Mouse (Mus musculus) left cerebral cortex, postnatal 36 days (tissue): ENCODE results near the gene Kif26b. TPM values are rescaled to one million over a fixed set of nuclear protein-coding genes. Genes with fewer than 3 reads are reported as not detected.
A peak's percentile ranks its signal among the peaks of the same experiment; 100 is the strongest.

Experiments used
- DNase-seq, 2 experiments: peaks; one replicate each; pipeline ENCODE4 v3.0.0; 2021 to 2022; ENCODE audit warnings: low spot score in 2 of 2, mixed read lengths in 1 of 2
- intact Hi-C: fragments of 180-260 bp; cut with DNase I; formaldehyde crosslinking; loops from one replicate; pipeline ENCODE4 v1.15.1; 2025
- total RNA-seq, 2 experiments: library from RNA; stranded (reverse); gene quantifications; 2 replicates each; pipeline ENCODE4 v1.2.3; 2021

The Kif26b gene
- total RNA-seq, 2 experiments from 2014 or later, result 6.6 to 10.7 TPM

DNA sequence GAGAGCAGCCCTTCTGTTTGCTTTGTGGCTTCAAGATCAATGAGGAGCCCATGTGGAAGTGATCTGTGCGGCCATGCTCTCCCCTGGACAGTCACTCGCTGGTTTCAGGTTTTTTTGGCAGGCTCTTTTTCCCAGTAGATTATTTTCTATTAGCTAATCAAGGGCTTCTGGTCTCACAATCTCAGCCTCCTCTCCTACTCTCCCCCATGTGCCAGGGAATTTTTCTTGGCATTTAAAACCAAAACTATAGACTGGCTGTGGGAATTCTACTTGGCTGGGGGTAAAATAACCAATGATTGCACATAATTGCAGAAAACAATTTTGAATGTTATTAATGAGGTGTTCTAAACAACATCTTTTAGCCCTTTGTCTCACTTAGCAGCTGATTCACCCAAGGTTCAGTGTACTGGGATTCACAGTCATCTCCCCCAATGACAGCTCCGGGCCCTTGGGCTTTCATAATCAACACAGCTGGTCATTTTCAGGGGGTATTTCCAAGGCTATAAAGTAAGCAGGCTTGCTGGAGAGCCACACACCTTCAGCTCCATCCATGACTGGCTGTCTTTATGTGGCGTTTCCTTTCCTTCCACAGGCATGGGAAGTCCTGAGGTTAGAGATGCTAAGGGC is 44.6 kb downstream of the Kif26b start:
- intact Hi-C loops, result no loop called here
- DNase-seq, result no peak

DNA sequence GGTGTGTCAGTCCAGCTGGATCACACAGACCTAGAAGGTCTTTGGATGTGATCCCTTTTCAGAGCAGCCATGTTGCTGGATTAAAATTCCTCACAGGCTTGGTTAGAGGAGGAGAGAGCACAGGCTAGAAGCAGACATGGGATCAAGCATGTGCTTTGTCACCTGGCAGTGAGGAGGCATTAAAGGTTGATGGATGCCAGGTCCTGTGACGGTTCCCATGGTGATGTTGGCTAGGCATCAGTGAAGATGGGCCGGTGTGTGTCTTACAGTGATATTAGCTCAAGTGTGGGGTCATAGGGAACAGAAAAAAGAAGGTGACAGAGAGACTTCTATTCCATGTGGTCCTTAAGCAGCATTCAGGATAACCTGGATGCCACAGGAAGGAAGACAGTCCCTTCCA is 46.8 kb downstream of the Kif26b start:
- intact Hi-C loops, result no loop called here
- DNase-seq, result no peak

DNA sequence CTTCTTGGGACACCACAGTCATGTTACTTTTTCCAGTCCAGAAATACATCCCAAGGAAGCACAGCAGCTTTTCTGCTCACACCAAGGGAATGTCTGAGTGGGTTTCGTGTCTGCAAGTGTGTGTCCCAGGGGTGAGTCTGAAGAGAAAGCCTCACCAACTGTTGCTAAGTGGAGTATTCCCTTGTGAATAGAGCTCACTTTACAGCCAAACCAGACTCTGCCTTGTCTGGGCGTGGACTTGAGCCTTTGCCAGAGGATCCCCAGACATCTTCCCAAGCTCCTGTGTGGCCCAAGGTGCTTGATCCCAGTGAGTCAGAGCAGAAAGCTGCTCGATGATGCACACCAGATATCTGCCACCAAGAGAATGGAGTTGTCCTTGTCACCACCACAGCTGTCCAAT is 48.0 kb downstream of the Kif26b start:
- intact Hi-C loops, result no loop called here
- DNase-seq, result no peak

DNA sequence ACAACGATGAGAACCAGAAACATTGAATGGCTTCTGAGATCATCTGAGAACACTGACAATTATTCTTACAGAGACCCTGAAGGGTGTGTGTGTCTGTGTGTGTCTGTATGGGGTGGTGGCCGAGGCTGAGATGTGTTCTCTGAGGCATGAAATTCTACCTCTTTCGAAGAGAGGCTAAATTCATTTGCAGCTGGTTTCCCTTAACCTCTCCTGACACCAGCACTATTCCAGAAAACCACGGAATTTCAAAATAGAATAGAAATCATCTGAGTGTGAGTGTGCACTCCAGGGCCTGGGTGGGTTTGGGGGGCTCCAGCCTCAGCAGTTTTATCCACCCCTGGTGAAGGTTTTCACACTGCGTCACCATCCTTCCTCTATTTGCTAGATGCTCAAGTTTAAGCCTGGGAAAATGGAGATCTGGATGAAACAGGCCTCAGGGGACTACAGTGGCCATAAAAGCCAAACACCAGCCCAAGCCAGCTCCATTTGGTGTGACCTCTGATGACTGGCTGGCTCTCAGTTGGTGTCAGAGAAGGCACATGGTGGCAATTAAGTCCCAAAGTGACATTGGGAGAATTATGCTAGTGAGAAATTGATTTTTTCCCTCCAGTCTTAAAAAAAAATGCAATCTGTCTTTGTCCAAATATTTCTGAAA is 56.6 kb downstream of the Kif26b start:
- DNase-seq, result no peak
- intact Hi-C loops, result no loop called here

DNA sequence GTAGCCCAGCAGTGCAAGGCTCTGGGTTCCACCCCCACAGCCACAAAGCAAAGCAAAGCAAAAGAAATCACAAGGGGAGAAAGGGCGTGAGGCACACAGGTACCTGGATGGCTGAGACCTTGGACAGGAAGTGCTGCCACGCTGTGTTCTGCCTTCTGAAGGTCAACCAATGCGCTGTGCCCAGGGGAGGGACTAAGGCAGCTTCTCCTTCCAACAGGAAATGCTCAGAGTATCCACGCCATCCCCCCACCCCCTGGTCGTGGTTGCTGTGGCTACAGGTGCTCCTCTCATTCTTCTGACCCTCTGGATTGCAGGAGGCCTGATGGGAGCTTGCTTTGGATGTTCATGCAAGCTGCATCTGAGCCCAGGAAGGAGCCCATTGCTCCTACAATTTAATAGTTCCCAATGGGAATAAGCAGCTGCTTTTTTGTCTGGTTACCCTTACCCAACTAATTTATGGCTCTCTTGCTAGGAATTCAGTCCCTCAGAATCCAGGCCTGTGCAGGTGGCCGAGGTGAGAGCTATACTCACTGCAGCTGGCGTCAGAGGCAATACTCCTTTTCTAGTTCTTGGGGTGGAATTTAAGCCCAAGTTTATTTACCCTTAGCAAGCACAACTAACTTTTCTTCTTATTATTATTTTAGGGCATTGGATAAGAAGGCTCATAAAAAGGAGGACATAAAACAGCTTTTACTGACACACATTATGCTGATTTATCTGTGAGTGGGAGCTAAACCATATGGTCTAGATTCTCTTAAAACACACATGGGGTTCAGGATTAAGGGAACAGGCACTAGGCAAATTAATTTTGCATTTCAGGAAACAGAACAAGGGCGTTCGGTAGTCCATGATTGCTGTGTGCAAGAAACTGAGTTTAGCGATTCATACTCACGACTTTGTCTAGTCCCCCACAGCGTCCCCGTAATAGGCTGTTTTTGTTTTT is 61.6 kb downstream of the Kif26b start:
- no peak for DNase-seq
- intact Hi-C loops, result no loop called here

DNA sequence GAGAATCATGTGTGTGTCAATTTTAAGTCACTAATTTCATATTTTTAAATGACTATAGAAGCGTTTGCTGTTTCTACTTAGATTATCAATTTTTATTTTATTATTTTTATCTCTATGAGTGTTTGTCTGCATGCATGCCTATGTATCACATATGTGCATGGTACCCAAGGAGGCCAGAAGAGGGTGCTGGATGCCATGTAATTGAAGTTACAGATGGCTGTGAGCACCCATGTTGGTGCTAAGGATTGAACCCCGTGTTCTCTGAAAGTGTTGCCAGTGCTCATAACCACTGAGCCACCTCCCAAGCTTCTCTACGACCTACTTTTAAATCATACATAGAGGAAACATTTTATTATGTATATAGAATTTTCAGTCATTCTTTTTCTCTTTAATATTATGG is 68.2 kb downstream of the Kif26b start:
- intact Hi-C loops, result no loop called here
- no peak for DNase-seq

DNA sequence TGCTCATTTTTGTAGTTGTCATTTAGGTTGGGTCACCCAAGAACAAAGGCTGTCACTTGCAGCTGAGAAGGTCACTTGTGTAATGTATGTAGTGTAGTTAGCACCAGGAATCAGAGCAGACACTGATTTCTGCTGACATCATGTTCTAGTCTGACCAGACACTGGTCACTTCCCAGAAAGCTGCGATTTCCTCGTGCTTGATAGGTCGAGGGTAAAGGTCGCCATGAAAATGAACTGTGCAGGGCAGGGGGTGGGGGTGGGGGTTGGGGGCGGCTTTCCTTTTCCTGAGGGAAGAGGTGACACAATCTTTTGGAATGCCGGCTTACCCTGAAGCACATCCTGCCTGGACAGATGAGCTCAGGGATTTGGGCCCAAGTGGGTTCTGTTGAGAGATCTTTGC is 68.8 kb downstream of the Kif26b start:
- intact Hi-C loops, result no loop called here
- DNase-seq, result no peak

DNA sequence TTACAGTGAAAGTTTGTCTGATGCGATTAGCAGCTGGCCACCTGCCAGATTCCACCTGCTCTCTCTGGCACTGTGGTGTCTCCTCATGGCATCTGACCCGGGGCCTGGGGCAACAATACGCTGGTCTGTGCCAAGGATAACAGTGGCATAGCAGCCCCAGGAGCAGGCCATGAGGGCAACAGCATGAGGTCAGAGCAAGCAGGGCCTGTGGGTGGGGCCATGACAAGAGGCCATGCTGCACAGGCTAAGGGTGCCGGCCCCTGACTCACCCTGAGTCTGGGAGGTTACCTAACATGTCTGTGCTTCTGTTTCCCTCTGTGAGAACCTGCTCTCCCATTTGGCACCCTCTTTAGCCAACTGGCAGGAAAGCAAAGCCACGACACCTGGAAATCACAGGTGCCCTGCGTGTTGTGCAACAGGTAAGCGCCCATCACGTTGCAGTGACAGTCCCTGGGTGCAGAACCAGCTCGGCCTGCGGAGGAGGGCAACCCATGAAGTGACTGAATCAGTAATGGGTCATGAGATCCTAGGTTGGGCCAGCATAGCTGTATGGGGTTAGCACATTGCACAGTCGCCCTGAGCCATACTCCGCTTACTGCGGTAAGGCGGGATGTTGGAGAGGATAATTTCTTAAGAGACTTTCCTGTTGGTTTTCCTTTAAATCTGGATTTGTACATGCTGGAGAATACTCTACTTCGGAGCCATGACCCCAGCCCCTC is 72.1 kb downstream of the Kif26b start:
- DNase-seq, result no peak
- intact Hi-C loops, result no loop called here

DNA sequence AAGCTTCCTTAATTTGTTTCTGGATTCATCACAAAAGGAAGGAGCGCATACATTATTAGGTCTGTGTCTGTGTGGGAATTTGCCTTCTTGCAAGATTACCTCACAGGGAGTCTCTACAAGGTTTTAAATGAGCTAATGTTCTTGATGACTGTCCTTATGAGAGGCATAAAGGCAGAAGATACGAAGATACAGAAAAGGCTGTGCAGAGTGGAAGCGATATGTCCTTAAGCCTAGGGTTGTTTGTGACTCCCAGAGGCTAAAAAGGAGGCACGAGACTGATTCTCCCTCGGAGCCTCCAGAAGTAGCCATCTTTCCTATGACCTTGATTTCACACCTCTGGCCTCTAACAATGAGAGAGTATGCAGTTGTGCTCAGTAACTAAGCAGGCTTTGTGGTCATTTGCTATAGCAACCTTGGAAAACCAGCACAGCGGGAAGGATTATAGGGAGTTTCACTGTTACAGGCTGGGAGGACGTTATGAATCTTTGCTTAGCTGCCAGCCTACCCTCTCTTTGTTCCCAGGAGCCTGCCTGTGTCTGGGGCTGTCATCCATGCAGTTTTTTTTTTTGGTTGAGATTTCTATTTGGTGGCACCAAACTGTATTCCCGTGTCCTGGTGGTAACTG is 80.3 kb downstream of the Kif26b start:
- no peak for DNase-seq
- intact Hi-C loops, result no loop called here

DNA sequence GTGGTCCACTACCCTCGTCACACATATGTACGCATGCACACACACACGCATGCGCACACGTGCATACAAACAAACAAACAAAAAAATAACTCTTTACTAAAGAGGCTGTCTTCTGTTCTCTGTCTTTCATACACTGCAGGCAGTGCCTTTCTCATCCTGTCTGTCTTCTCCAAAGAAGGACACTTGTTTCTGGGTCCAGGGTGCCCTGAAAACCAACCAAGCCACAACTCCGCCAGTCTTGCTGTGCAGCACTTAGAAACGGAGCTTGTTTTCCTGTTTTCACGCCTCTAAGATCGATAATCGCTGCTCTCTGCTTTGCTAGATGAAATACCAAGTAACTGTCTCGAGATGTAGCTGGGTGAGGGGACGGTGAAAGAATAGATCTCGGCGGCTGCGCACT is 82.6 kb downstream of the Kif26b start:
- intact Hi-C loops, result no loop called here
- DNase-seq, result no peak

DNA sequence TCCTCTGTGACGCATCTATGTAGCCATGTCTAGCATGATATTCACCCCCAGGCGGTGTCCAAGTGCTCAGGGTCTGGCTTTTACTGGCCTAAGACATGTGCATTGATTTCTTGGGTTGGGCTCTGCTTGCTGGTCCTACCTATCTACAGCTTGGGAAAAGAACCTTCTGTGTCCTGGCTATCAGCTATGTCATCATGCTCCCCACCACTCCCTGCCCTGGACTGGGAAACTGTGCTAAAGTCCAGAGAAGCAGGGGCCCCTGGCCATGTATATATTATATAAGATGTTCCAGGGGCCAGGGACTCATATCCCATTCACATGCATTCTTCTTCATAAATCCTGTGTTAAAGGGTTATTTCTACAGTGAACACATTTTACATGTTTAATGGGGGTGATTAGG is 92.4 kb downstream of the Kif26b start:
- DNase-seq, result no peak
- intact Hi-C loops, result no loop called here

DNA sequence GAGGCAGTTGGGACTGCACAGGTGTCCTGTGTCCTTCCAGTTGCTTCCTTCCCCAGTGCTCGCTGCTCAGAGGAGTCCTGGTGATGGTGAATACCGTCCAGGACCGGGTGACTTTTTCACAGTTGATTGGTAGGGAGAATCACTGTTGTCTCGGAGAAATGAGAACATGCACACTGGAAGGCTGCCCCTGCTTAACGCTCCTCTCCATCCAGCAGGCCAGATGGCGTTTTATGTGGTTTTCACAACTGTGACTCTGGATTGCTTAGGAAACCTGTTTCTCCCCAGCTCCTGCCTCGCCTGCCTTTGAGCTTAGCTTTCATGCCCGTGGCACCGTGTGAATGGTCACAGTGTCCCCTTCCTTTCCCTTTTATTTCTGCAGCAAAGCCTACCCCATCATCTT is 95.0 kb downstream of the Kif26b start:
- intact Hi-C loops, result no loop called here
- peak in 1 of 2 experiments; percentile 37 for DNase-seq

DNA sequence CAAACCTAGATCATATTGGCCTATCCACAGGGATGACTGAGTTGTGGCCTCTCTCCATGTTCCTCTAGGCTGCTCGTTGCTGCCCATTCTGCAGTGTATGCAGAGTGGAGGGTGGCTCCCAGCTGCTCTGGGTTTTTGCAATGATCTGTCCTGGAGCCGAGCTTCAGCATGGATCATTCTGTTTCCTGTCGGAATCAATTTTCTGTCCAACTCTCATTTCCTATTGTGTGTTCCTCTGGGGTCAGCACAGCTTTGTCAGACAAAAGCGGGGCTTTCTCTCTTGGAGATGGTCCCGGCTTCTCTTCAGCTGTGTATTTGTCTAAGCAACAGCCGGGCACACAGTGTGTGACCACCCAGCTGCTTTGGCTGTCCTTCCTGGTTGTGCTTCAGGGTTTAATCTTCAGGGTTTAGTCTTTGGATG is 98.0 kb downstream of the Kif26b start:
- intact Hi-C loops, result no loop called here
- no peak for DNase-seq

DNA sequence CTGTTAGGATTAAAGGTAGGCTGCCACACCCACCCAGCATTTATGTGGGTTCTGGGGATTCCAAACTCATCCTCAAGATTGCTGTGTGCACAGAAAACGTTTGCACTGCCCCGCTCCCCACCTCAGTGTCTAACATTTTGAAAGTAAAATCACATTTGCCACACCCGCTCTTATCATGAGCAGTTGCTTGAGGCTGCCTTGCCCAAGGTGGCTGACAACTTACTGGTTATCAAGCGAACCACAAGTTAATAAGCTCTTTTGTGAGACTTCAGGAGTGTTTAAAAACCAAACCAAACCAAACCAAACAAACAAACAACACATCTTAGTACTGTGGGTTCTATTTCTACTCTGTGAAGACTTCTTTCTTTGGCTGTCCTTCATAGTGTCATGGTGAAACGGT is 101.1 kb downstream of the Kif26b start:
- no peak for DNase-seq
- intact Hi-C loops, result no loop called here

DNA sequence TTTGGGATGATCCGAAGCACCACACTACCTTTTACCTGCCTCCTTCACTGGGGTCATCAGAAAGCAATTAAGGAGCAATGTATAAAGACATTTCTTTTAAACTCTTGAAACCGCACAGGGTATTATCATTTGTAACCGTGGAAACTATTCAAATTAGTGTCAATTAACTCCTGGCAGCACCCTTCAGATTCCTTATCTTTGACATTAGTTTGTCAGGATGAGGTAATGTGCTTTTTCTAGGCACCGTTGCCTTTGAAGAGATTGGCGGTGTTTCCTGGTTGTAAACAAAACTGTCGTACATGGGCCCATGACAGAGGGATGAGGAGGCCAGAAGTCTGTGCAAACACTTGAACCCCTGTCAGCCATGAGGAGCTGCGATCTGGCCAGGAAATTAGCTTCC is 102.9 kb downstream of the Kif26b start:
- intact Hi-C loops, result no loop called here
- DNase-seq, result no peak

DNA sequence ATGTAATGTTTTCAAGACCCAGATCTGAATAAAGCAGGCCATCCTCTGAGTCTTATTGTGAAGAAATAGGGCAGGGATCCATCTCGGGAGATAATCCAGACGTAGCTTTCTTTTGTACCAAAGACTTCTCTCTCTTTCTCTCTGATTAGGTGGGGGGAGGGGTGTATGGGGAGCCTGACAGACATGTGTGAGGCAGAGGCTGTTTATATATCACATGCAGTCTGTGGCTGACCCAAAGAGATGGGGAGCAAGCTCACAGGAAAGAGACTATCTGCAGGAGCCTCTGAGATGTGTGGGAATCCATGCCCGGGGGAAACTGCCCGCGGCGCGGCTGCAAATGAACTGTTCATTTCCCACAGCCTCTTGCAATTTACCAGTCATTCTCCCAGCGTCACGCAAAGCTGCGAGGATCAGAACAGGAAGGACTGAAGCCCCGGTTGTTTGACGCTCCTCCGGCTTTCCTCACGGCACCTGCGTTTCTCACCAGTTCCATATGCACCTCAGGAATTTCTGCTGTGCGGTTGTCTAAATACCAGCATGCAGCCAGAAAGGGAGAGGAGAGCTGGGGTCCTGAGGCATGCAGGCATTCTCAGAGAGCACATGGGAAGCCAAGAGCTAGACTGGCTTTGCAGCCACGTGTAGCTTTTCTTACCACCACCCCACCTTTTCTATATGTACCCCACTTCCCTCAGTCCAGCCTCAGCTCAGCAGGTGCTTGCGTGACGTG is 105.6 kb downstream of the Kif26b start:
- intact Hi-C loops, result no loop called here
- no peak for DNase-seq

DNA sequence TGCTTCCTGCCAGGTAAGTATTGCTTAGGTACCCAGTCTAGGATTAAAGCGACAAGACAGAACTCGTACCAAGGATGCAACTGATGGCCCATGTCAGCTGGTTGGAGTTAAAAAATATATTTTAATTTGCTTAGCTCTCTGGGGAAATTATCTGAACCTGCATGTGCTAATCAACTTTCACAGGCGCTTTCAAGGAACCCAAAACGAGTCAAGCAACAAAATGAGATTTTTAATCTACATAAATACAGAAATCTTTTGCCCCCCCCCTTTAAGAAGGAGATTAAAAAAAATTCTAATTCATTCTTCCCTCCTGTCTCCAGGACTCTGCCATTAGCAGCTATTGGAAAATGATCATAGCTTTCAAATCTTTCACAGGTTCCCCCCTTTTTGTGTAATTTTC is 106.5 kb downstream of the Kif26b start:
- intact Hi-C loops, result no loop called here
- no peak for DNase-seq

DNA sequence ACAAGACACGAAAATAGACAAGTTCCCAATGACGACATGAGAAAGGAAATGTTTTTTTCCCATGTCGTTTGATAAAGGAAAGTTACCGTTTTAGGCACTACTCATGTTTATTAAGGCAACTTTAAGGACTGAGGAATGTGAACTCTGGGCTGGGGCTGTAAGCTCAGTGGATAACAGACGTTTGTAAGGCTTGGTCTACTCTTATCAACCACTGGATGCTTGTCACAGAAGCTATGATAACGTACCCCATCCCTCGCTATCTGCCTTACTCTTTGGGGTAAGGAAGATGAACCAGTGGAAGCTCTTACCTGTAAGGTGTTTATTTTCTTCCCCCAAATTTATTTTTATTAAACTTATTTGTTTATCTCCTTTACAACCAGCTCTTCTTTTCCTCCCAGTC is 108.4 kb downstream of the Kif26b start:
- intact Hi-C loops, result no loop called here
- no peak for DNase-seq

DNA sequence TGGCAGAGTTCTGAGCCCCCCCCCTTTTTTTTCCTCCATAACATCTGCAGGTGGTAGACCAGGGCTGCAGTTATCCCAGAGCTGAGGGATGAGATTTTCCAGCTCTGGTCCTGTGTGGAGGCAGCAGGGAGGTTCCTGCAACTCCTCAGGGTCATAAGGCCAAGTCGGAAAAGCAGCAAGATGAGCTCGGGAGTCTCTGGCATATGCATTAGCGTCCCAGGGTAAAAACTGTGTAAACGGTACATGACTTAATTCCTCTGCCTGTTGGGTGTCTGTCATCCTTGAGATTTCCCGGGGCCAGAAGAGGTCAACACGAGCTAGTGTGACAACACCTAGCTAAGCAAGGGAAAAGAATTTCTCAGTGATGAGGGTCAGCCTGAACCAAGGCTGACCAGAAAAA is 111.0 kb downstream of the Kif26b start:
- intact Hi-C loops, result no loop called here
- no peak for DNase-seq
